Mouse (Mus musculus) hindbrain, embryonic 14.5 days (tissue): Measurements from ENCODE around the gene Atrnl1. TPM values are rescaled to one million over a fixed set of nuclear protein-coding genes. Genes with fewer than 3 reads are reported as not detected.

Experiments
- ATAC-seq: fragments of 200-750 bp; cut with Nextera tagmentation; 2 replicates; pipeline ENCODE4 v1.8.0; 2017; ENCODE audit warnings: moderate number of reproducible peaks, mild to moderate bottlenecking, moderate TSS enrichment, moderate library complexity; ENCODE audit not compliant: low FRiP score
- DNase-seq: peaks from one replicate; pipeline ENCODE4 v3.0.0-alpha.2; 2015; ENCODE audit warnings: low spot score
- H3K27ac ChIP-seq: fragments of 300-500 bp; sonication (generic); 2 replicates; pipeline ENCODE4 v1.5.1; 2014; ENCODE audit warnings: mild to moderate bottlenecking, moderate library complexity
- H3K27me3 ChIP-seq: fragments of 300-500 bp; sonication (generic); 2 replicates; pipeline ENCODE4 v1.6.1; 2014; ENCODE audit warnings: mild to moderate bottlenecking, low read length, mixed read lengths; ENCODE audit not compliant: control insufficient read depth, insufficient read depth
- H3K36me3 ChIP-seq: fragments of 300-500 bp; sonication (generic); replicated peaks from 2 replicates; pipeline ENCODE4 v1.6.1; 2014; ENCODE audit not compliant: control insufficient read depth, insufficient read depth
- H3K4me1 ChIP-seq: fragments of 300-500 bp; sonication (generic); replicated peaks from 2 replicates; pipeline ENCODE4 v1.6.1; 2014; ENCODE audit warnings: antibody characterized with exemption, low read length, mixed read lengths; ENCODE audit not compliant: control insufficient read depth, insufficient read depth
- H3K4me2 ChIP-seq: fragments of 300-500 bp; sonication (generic); replicated peaks from 2 replicates; pipeline ENCODE4 v1.6.1; 2014; ENCODE audit warnings: mild to moderate bottlenecking, moderate library complexity
- H3K4me3 ChIP-seq: fragments of 300-500 bp; sonication (generic); replicated peaks from 2 replicates; pipeline ENCODE4 v1.5.1; 2014; ENCODE audit warnings: mild to moderate bottlenecking, low read length
- H3K9ac ChIP-seq: fragments of 300-500 bp; sonication (generic); 2 replicates; pipeline ENCODE4 v1.6.1; 2014
- H3K9me3 ChIP-seq: fragments of 300-500 bp; sonication (generic); 2 replicates; pipeline ENCODE4 v1.6.1; 2016; ENCODE audit warnings: low read length; ENCODE audit not compliant: control insufficient read depth
- WGBS: fragments of 180-500 bp; shearing (Covaris S2); extraction: QIAGEN DNeasy Blood & Tissue Kit; methylation state at CpG from one replicate; pipeline ENCODE4 v1.1.7; 2014; 5-methylcytosine and 5-hydroxymethylcytosine counted together
- polyA plus RNA-seq: library from polyadenylated mRNA; unstranded; fragments of >200 nt; fragmentation: Nextera tagmentation; extraction: Ambion mirVana; gene quantifications from 2 replicates; pipeline ENCODE4 v1.2.1, GENCODE M21; 2014

Gene Atrnl1
- polyA plus RNA-seq, 1 experiment from 2014 or later: 8.6 TPM

GRCm38 (mm10) chr19:57724920-57725319 is 114.1 kb downstream of the Atrnl1 start:
- H3K27me3 ChIP-seq: no peaks in the 10 kb centered on the region
- DNase-seq: no peak
- H3K4me2 ChIP-seq: no peak overlapping the region
- H3K36me3 ChIP-seq: no peaks in the 10 kb centered on the region
- ATAC-seq: no peak
- H3K9me3 ChIP-seq: no peaks in the 10 kb centered on the region
- no peak overlapping the region for H3K4me3 ChIP-seq
- H3K9ac ChIP-seq: no peak overlapping the region
- no peaks in the 10 kb centered on the region for H3K4me1 ChIP-seq
- WGBS: 84% methylated on average over 6 of the region's 6 CpGs
- no peak overlapping the region for H3K27ac ChIP-seq

DNA sequence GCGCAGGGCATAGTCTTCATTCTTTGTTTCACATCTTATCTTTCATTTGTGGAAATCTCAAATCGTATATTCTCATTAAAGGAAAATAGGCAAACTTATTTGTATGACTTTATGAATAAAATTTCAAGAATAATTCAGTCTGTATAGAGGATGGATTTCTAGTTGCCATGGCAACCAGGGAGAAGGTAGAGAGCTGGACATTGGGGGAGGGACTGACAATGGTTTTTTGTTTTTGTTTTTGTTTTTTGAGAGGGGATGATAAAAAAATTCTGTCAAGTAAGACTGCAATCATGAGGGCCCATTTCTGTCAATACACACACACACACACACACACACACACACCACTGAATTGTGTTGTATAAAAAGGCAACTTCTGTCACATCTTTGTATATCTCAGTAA is 114.5 kb downstream of the Atrnl1 start:
- no peak overlapping the region for H3K4me2 ChIP-seq
- WGBS: 92% methylated on average over 2 of the region's 2 CpGs
- no peak overlapping the region for H3K27ac ChIP-seq
- no peak overlapping the region for H3K9ac ChIP-seq
- H3K9me3 ChIP-seq: no peaks in the 10 kb centered on the region
- DNase-seq (no peak), ATAC-seq (no peak)
- H3K4me1 ChIP-seq: no peaks in the 10 kb centered on the region
- no peak overlapping the region for H3K4me3 ChIP-seq
- no peaks in the 10 kb centered on the region for H3K27me3 ChIP-seq
- no peaks in the 10 kb centered on the region for H3K36me3 ChIP-seq

- Histone ChIP-seq H3K4me3 (no peak overlapping the region), H3K9me3 (no peaks in the 10 kb centered on the region), H3K36me3 (peaks cover 4% of the 10 kb centered on the region; the same call in 1 of the 2 replicates), H3K9ac (no peak overlapping the region), H3K4me1 (no peaks in the 10 kb centered on the region), H3K27me3 (no peaks in the 10 kb centered on the region), H3K27ac (no peak overlapping the region), H3K4me2 (no peak overlapping the region)
- WGBS: 87% methylated on average over 4 of the region's 4 CpGs
- ATAC-seq: no peak
- DNase-seq: no peak
Observed at GRCm38 (mm10) chr19:57727009-57727408, 116.2 kb downstream of the Atrnl1 start.

GRCm38 (mm10) chr19:57737475-57737874 is 126.6 kb downstream of the Atrnl1 start:
- Histone ChIP-seq H3K36me3 (peaks cover 13% of the 10 kb centered on the region), H3K4me2 (no peak overlapping the region), H3K9ac (no peak overlapping the region), H3K27me3 (no peaks in the 10 kb centered on the region), H3K27ac (no peak overlapping the region), H3K4me1 (no peaks in the 10 kb centered on the region), H3K9me3 (no peaks in the 10 kb centered on the region), H3K4me3 (no peak overlapping the region)
- DNase-seq (no peak), ATAC-seq (no peak)
- WGBS: 75% methylated on average over 3 of the region's 3 CpGs

DNA sequence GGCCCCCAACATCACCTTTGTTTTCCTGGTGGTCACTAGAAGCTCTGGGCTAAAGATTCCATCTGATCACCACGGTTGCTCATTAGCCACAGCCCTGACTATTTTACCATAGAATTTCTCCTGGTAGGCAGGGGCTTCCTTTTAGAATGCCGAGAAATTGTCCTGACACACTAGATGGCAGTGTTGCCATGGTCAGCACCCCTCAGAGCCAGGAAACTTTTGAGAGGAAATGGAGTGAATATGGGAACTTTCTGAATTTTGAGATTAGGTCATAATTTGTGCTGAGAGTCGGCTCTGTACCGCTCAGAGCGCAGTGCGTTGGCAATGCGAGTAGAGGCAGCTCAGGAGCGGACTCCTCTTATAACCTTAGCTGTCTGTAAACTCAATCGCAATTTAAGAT is 134.7 kb downstream of the Atrnl1 start:
- WGBS: 64% methylated on average over 9 of the region's 9 CpGs
- no peak overlapping the region for H3K4me2 ChIP-seq
- no peaks in the 10 kb centered on the region for H3K9me3 ChIP-seq

GRCm38 (mm10) chr19:57746553-57746952 is 135.7 kb downstream of the Atrnl1 start:
- H3K27me3 ChIP-seq: no peaks in the 10 kb centered on the region
- no peaks in the 10 kb centered on the region for H3K9me3 ChIP-seq
- no peak overlapping the region for H3K4me3 ChIP-seq
- H3K9ac ChIP-seq: no peak overlapping the region
- H3K27ac ChIP-seq: no peak overlapping the region
- 82% methylated on average over 11 of the region's 11 CpGs for WGBS
- no peak overlapping the region for H3K4me2 ChIP-seq
- H3K36me3 ChIP-seq: 0 out of 2 replicates have a peak, but pooled peaks cover 1% of the 10 kb centered on the region
- ATAC-seq: no peak
- DNase-seq: no peak
- H3K4me1 ChIP-seq: 0 out of 2 replicates have a peak, but pooled peaks cover 2% of the 10 kb centered on the region

More for the DNA sequence above, 134.7 kb downstream of the Atrnl1 start:
- H3K36me3 ChIP-seq: no peaks in the 10 kb centered on the region
- no peak overlapping the region for H3K27ac ChIP-seq
- no peaks in the 10 kb centered on the region for H3K27me3 ChIP-seq
- no peak overlapping the region for H3K9ac ChIP-seq
- H3K4me1 ChIP-seq: 0 out of 2 replicates have a peak, but pooled peaks cover 2% of the 10 kb centered on the region
- no peak overlapping the region for H3K4me3 ChIP-seq
- no peak for ATAC-seq
- peak; percentile 81 for DNase-seq

DNA sequence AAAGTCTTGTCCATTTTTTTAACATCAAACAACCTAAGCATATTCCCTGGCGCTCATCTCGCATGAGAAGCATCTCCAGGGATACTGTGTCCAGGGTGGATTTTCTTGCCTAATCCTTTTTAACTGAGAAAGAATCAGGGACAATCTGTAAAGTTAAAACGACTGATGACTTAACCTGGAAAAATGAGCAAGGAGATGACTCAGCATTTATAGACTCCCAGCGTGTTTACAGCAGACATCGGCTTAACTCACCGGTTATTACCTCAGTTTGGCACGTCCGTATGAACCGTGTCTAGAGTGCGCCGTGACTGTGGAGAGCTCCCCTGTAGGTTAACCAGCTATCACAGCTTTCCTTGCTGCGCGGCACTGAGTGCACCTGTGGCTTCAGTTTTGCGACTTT is 141.4 kb downstream of the Atrnl1 start:
- no peak overlapping the region for H3K9ac ChIP-seq

GRCm38 (mm10) chr19:57762526-57762925 is 151.7 kb downstream of the Atrnl1 start:
- Histone ChIP-seq H3K9me3 (no peaks in the 10 kb centered on the region), H3K4me1 (no peaks in the 10 kb centered on the region), H3K4me3 (no peak overlapping the region), H3K27ac (no peak overlapping the region), H3K9ac (no peak overlapping the region), H3K36me3 (no peaks in the 10 kb centered on the region), H3K27me3 (no peaks in the 10 kb centered on the region), H3K4me2 (no peak overlapping the region)
- ATAC-seq: no peak
- no peak for DNase-seq
- 98% methylated on average over 2 of the region's 2 CpGs for WGBS

More for the DNA sequence above, 141.4 kb downstream of the Atrnl1 start:
- H3K27me3 ChIP-seq: no peaks in the 10 kb centered on the region
- 0 out of 2 replicates have a peak, but pooled peaks cover 1% of the 10 kb centered on the region for H3K4me1 ChIP-seq
- WGBS: 93% methylated on average over 14 of the region's 14 CpGs
- DNase-seq (no peak), ATAC-seq (no peak)
- no peak overlapping the region for H3K4me3 ChIP-seq
- no peak overlapping the region for H3K27ac ChIP-seq
- peaks cover 22% of the 10 kb centered on the region; the same call in 1 of the 2 replicates for H3K36me3 ChIP-seq
- no peak overlapping the region for H3K4me2 ChIP-seq
- H3K9me3 ChIP-seq: no peaks in the 10 kb centered on the region

- Histone ChIP-seq H3K9me3 (no peaks in the 10 kb centered on the region), H3K4me3 (no peak overlapping the region), H3K4me2 (no peak overlapping the region), H3K27me3 (no peaks in the 10 kb centered on the region), H3K4me1 (no peaks in the 10 kb centered on the region), H3K36me3 (no peaks in the 10 kb centered on the region), H3K27ac (no peak overlapping the region), H3K9ac (no peak overlapping the region)
- 85% methylated on average over 16 of the region's 16 CpGs for WGBS
- ATAC-seq (no peak), DNase-seq (no peak)
Observed at GRCm38 (mm10) chr19:57764576-57765371, 153.9 kb downstream of the Atrnl1 start.
